Mouse (Mus musculus) layer of hippocampus, adult 8-10 months (tissue): ENCODE data around the gene Hpd. TPM values are rescaled to one million over a fixed set of nuclear protein-coding genes. Genes with fewer than 3 reads are reported as not detected.

Experiments
- DNase-seq, 2 experiments: peaks; one replicate each; pipeline ENCODE4 v3.0.0; 2022; ENCODE audit warnings: low spot score in 2 of 2
- total RNA-seq, 4 experiments: library from RNA; stranded (reverse); gene quantifications; 2 replicates each; pipeline ENCODE4 v1.2.4; 2022

The Hpd gene
- total RNA-seq, 4 experiments from 2014 or later = not detected

- no peak for DNase-seq
These were observed 4.8 kb upstream of the Hpd start for GRCm38 (mm10) chr5:123187306-123187705.

- DNase-seq = no peak
These were observed 3.4 kb upstream of the Hpd start for GRCm38 (mm10) chr5:123185966-123186365.

DNA sequence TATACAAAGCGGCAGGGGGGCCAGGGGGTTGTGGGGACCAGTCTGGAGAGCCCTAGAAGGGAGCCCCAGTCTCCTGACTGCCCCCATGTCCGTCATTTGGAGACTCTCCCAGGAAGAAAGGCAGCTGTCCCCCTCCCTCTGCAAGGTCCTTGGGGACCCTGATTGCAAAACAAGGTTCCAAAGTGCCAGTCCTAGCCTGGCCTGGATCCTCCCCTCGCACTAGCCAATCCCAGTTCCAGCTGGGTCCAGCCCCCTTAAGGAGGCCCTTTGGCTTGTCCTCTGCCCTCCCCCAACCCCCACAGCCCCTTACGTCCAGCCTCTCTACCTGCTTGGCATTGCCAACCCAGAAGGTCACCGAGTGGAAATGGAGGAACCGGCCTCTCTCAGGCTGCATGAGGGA lies 991 bp downstream of the Hpd start:
- no peak for DNase-seq

DNA sequence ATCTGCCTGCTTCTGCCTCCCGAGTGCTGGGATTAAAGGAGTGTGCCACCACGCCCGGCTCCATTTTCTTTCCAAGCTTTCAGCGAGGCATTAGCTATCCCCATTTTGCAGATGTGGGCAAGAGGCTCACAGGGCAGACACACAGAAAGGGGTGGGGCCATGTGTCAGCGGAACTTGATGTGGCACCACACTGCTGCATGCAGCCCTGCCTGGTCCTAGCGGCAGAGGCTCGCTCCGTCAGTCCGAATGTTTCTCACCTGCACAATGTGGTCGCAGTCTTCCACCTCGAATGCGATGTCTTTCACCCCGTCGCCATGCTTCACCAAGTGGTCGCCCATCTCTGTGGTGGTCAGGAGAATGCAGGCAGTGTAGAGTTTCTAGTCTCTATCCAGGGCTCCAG lies 2.1 kb downstream of the Hpd start:
- no peak for DNase-seq

- no peak for DNase-seq
These were observed 3.7 kb downstream of the Hpd start for GRCm38 (mm10) chr5:123178792-123179191.

- peak; percentile 61 to 74 for DNase-seq
These were observed 10.7 kb downstream of the Hpd start for GRCm38 (mm10) chr5:123171646-123172350.

DNA sequence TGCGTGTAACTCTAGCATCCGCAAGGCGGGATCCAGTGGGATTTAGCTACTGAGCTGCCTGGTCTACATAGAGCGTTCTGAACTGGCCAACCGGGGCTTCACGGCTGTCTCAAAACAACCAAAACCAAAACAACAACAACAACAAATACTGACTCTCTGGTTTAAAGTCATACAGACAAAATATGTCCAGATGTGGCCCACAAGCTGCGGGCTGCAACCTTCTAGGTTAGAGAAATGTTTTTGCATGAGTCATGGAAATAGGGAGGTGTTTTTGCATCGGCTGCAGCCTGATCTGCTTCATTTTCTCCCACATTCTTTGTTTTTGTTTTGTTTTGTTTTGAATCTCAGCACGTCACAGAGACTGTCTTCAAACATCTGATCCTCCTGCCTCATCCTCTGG lies 12.2 kb downstream of the Hpd start:
- no peak for DNase-seq

DNA sequence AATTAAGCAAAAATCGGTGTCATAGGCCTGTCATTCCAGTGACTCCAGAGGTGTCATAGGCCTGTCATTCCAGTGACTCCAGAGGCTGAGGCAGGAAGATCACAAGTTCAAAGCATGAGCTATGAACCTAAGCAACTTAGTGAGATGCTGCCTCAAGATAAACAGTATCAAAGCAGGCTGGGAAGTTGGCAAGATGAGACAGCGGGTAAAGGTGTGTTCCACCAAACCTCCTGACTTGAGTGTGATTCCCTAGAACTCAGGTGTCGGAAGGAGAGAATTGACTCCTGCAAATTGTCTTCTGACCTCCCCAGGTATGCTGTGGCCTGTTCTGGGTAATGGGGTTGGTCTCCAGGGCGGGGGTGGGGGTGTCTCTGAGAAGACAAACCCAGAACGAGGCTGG lies 13.2 kb downstream of the Hpd start, which contains the start of gene Psmd9:
TSS of gene Psmd9 (plus strand) at position 130 of the 400 bp plus-strand sequence.
- no peak for DNase-seq

- no peak for DNase-seq
These were observed 14.9 kb downstream of the Hpd start for GRCm38 (mm10) chr5:123167591-123167990.

DNA sequence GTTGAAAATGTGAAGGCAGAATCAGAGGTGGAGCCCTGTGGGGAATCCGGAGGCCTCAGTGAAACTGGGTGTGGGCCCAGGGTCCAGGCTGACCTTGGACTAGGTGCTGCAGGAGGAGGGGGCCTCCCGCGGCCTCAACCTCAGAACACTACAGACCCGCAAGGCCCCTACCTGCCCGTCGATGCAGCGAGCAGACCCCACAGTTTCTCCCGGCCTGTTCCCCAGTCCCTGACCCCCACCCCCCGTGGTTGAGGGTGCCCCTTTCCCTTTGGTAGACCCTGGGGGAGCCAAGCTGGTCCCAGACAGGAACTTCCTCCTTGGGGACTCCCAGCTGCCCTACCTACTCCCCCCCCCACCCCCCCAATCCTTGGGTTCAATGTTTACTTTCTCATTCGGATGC lies 16.1 kb downstream of the Hpd start:
- no peak for DNase-seq

DNA sequence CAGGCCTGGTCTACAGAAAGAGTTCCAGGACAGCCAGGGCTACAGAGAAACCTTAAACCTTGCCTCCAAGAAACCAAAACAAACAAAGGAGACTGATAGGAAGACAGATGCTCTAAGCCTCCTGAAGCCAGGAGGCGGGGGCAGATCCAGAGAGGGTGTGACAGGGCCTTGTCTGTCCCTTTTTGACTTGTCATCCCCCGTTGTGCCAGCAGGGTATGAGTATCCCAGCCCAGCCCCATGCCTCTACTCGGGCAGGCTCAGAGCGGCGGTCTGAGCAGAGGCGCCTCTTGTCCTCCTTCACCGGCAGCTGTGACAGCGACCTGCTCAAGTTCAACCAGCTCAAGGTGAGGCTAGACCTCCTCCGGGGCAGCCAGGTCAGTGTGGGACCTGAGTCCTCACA lies 19.6 kb downstream of the Hpd start:
- DNase-seq = no peak

DNA sequence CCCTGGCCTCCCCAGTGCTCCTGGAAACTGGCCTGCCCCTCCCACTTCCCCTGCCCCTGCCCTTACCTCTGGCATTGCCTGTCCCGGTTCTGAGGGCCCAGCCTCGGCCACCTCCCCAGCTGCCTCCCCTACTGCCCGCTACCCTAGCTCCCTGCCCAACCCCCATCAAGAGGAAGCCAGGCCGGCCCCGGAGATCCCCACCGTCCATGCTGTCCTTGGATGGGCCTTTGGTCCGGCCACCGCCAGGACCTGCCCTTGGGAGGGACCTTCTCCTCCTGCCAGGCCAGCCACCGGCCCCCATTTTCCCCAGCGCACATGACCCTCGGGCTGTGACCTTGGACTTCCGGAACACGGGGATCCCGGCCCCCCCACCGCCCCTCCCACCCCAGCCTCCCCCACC lies 22.2 kb downstream of the Hpd start:
- no peak for DNase-seq

- no peak for DNase-seq
These were observed 22.7 kb downstream of the Hpd start for GRCm38 (mm10) chr5:123159866-123160265.

- no peak for DNase-seq
These were observed 23.1 kb downstream of the Hpd start for GRCm38 (mm10) chr5:123159446-123159845.

- DNase-seq = no peak
These were observed 24.6 kb downstream of the Hpd start for GRCm38 (mm10) chr5:123157972-123158371.

GRCm38 (mm10) chr5:123156763-123157162 lies 25.8 kb downstream of the Hpd start:
- no peak for DNase-seq

- DNase-seq = peak in 1 of 2 experiments; percentile 78
These were observed 27.1 kb downstream of the Hpd start for GRCm38 (mm10) chr5:123155425-123155824.

GRCm38 (mm10) chr5:123152901-123153300 lies 29.6 kb downstream of the Hpd start:
- DNase-seq = no peak

DNA sequence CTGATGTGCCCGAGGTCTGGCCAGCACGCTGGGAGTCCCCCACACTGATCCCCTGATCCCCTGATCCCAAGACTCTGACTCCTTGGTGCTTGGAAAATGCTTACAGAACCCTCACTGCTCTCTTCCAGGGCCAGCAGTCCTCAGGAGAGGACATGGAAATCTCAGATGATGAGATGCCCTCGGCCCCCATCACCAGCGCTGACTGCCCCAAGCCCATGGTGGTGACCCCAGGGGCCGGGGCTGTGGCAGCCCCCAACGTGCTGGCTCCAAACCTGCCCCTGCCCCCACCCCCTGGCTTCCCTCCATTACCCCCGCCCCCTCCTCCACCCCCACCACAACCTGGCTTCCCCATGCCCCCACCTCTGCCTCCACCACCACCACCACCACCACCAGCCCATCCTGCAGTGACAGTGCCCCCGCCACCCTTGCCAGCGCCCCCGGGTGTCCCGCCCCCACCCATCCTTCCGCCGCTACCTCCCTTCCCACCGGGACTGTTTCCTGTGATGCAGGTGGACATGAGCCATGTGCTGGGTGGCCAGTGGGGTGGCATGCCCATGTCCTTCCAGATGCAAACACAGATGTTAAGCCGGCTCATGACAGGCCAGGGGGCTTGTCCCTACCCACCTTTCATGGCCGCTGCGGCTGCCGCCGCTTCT lies 30.7 kb downstream of the Hpd start:
- DNase-seq = no peak

DNA sequence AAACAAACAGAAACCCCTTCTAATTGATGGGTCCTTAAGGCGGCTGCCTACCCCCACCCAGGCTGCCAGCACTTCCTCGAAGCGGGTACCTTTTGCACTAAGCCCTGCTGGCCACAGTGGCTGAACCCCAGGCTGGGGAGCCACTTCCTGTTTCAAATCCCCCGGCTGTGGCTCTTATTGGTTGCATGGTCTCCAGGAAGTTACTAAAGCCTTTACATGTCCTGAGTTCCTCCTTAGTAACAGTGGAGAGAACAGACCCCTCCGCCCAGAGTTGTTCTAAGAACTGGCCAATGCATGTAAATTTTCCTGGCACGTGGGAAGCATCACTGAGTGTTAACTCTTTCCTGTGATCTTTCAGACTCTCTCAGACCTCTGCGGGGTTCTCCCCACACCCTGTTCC lies 31.4 kb downstream of the Hpd start:
- DNase-seq = no peak

DNA sequence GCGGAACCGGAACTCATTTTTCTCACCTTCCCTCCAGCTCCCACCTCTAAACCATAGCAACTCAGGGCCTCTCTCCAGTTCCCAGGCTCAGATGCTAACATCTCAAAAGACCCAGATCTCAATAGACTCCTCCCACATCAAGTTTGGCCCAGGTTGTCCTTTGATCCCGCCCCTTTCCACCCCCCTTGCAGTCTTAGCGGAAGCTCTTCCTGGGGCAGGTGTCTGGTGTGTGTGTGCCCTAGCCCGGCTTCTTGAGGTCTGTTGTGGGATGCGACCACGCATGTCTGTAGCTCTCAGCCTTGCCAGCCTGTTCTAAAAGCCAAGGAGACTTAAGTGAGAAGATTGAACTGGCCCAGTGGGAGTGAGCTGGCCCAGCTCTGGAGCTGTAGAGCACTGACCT lies 31.9 kb downstream of the Hpd start:
- DNase-seq = no peak

GRCm38 (mm10) chr5:123149451-123150400 lies 32.8 kb downstream of the Hpd start:
- DNase-seq = peak; percentile 84 to 94
